Mouse (Mus musculus) kidney, adult 2 months (tissue): ENCODE data around the gene Atxn1l. TPM values are rescaled to one million over a fixed set of nuclear protein-coding genes. Genes with fewer than 3 reads are reported as not detected.

ENCODE experiments used
- DNase-seq: peaks from one replicate; pipeline ENCODE4 v3.0.0; 2021
- H3K27ac ChIP-seq: fragments of 200-500 bp; 2 replicates; pipeline ENCODE4 v1.5.1; 2012; ENCODE audit warnings: low read depth, low read length, control low read depth, inconsistent platforms; ENCODE audit not compliant: insufficient read depth
- H3K27me3 ChIP-seq: fragments of 200-500 bp; replicated peaks from 2 replicates; pipeline ENCODE4 v1.6.1; 2012; ENCODE audit warnings: mild to moderate bottlenecking, moderate library complexity, low read length, inconsistent platforms; ENCODE audit not compliant: control insufficient read depth, insufficient read depth
- H3K36me3 ChIP-seq: fragments of 200-500 bp; 2 replicates; pipeline ENCODE4 v1.6.1; 2012; ENCODE audit warnings: mild to moderate bottlenecking, moderate library complexity, low read length, inconsistent platforms; ENCODE audit not compliant: control insufficient read depth, insufficient read depth
- H3K4me1 ChIP-seq: fragments of 200-500 bp; 2 replicates; pipeline ENCODE4 v1.6.1; 2011; ENCODE audit warnings: low read length; ENCODE audit not compliant: control insufficient read depth, insufficient read depth
- H3K4me3 ChIP-seq: fragments of 200-500 bp; 2 replicates; pipeline ENCODE4 v1.5.1; 2011; ENCODE audit warnings: mild to moderate bottlenecking, low read depth, low read length, control low read depth; ENCODE audit not compliant: insufficient read depth
- CTCF ChIP-seq: fragments of 200-500 bp; conservative IDR thresholded peaks from 2 replicates; pipeline ENCODE4 v1.5.1; 2011; ENCODE audit warnings: low read depth, mild to moderate bottlenecking, control low read depth, low read length, moderate library complexity, mixed read lengths; ENCODE audit not compliant: insufficient read depth, insufficient read length
- POLR2A ChIP-seq: fragments of 200-500 bp; IDR thresholded peaks from one replicate; pipeline ENCODE4 v1.6.1; 2011; ENCODE audit warnings: low read depth, low read length, control low read depth
- WGBS: fragments of 180-500 bp; shearing (Covaris S2); methylation state at CpG from one replicate; pipeline ENCODE4 v1.1.7; 2018; 5-methylcytosine and 5-hydroxymethylcytosine counted together
- polyA plus RNA-seq: library from polyadenylated mRNA; depleted of rRNA; stranded (reverse); fragments of >200 nt; gene quantifications from 2 replicates; pipeline ENCODE4 v1.2.3, GENCODE M21; 2012

Gene Atxn1l
- polyA plus RNA-seq, 1 experiment, result 17.2 TPM

GRCm38 (mm10) chr8:109705320-109706075 is 32.0 kb downstream of the Atxn1l start, which contains the start of gene Zfp821:
Gene Zfp821, plus strand, starts transcription at chr8:109705546.
- Histone ChIP-seq H3K4me3 (peak within 1 kb of the TSS; percentile 86), H3K36me3 (no peaks in the 10 kb centered on the region; the same call in 1 of the 2 replicates), H3K27ac (peak within 1 kb of the TSS; percentile 24; the same call in 1 of the 2 replicates), H3K27me3 (no peaks in the 10 kb centered on the region), H3K4me1 (peaks cover 8% of the 10 kb centered on the region; the same call in 1 of the 2 replicates)
- DNase-seq, result peak; percentile 97
- WGBS, result under 1% methylated on average over 92 of the region's 100 CpGs
- TF ChIP-seq CTCF (no peak), POLR2A (no peak)

GRCm38 (mm10) chr8:109704565-109705319 is 32.8 kb downstream of the Atxn1l start:
- Histone ChIP-seq H3K27ac (no peak overlapping the region), H3K4me1 (peaks cover 8% of the 10 kb centered on the region; the same call in 1 of the 2 replicates), H3K36me3 (no peaks in the 10 kb centered on the region; the same call in 1 of the 2 replicates), H3K27me3 (no peaks in the 10 kb centered on the region), H3K4me3 (peak overlapping the region; percentile 86)
- DNase-seq, result no peak
- TF ChIP-seq POLR2A, result no peak
- no peak for TF ChIP-seq CTCF
- 16% methylated on average over 24 of the region's 24 CpGs for WGBS

- Histone ChIP-seq H3K4me1 (no peaks in the 10 kb centered on the region; the same call in 1 of the 2 replicates), H3K27me3 (no peaks in the 10 kb centered on the region), H3K27ac (no peak overlapping the region), H3K4me3 (no peak overlapping the region), H3K36me3 (no peaks in the 10 kb centered on the region)
- TF ChIP-seq POLR2A (no peak), CTCF (no peak)
- WGBS, result 90% methylated on average over 3 of the region's 3 CpGs
- DNase-seq, result no peak
These were observed 39.1 kb downstream of the Atxn1l start for GRCm38 (mm10) chr8:109698477-109698876.

DNA sequence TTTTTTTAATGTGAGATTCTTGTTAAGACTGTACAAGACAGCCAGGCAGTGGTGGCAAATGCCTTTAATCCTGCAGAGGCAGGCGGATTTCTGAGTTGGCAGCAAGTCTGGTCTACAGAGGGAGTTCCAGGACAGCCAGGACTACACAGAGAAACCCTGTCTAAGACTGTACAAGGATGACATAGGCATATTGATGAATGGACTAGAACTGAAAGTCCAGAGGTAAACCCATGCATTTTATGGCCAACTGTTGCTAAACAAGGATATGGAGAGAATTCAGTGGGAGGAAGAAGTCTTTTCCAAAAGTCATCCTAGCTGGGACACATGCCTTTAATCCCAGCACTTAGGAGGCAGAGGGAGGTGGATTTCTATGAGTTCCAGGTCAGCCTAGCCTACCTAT is 39.8 kb downstream of the Atxn1l start:
- no peak overlapping the region for H3K4me3 ChIP-seq
- H3K27ac ChIP-seq, result no peak overlapping the region
- TF ChIP-seq POLR2A, result no peak
- TF ChIP-seq CTCF, result no peak
- H3K4me1 ChIP-seq, result no peaks in the 10 kb centered on the region; the same call in 1 of the 2 replicates
- 83% methylated on average over 1 of the region's 1 CpGs for WGBS
- DNase-seq, result no peak
- H3K27me3 ChIP-seq, result no peaks in the 10 kb centered on the region
- no peaks in the 10 kb centered on the region for H3K36me3 ChIP-seq

- Histone ChIP-seq H3K36me3 (no peaks in the 10 kb centered on the region), H3K27ac (no peak overlapping the region), H3K4me1 (peaks cover 9% of the 10 kb centered on the region), H3K27me3 (no peaks in the 10 kb centered on the region), H3K4me3 (no peak overlapping the region)
- DNase-seq, result no peak
- 59% methylated on average over 6 of the region's 6 CpGs for WGBS
- TF ChIP-seq POLR2A, result no peak
- TF ChIP-seq CTCF, result no peak
These were observed 43.4 kb downstream of the Atxn1l start for GRCm38 (mm10) chr8:109694154-109694553.

- H3K27ac ChIP-seq, result peak within 1 kb of the TSS; percentile 88
- H3K27me3 ChIP-seq, result no peaks in the 10 kb centered on the region
- no peak for TF ChIP-seq CTCF
- TF ChIP-seq POLR2A, result peak; percentile 75
- DNase-seq, result peak; percentile 99
- WGBS, result under 1% methylated on average over 57 of the region's 57 CpGs
- H3K4me1 ChIP-seq, result peaks cover 9% of the 10 kb centered on the region
- no peaks in the 10 kb centered on the region for H3K36me3 ChIP-seq
- H3K4me3 ChIP-seq, result peak within 1 kb of the TSS; percentile 94
These were observed 44.2 kb downstream of the Atxn1l start, which contains the start of gene Ist1 for GRCm38 (mm10) chr8:109693146-109693900. Gene Ist1, minus strand, starts transcription at chr8:109693260.
